In genomic region chr5:122543392-122543791, GRCm38 (mm10) we compare ENCODE assay signal across 14 mouse cellular contexts.
"Had no signal": no experiment of that assay in that cellular context is flagged by ENCODE, and none has a peak within 500 bp of the region (broad histone marks: within the 10 kb centered on the region; RNA-seq: fewer than 3 reads in every experiment).

No protein-coding gene starts in this region.

- H3K36me3 ChIP-seq: liver, embryonic 13.5 days; lung, embryonic 15.5 days had no signal

- H3K4me3 ChIP-seq: left cerebral cortex, adult 2 months; liver, embryonic 13.5 days; lung, embryonic 15.5 days; midbrain, embryonic 12.5 days; neural tube, embryonic 13.5 days had no signal

- H3K27me3 ChIP-seq: liver, embryonic 13.5 days; lung, embryonic 15.5 days; midbrain, embryonic 12.5 days; neural tube, embryonic 13.5 days had no signal

- H3K9ac ChIP-seq: liver, embryonic 13.5 days; liver, postnatal 0 days; lung, embryonic 15.5 days; midbrain, embryonic 12.5 days; neural tube, embryonic 13.5 days had no signal

- H3K4me1 ChIP-seq: midbrain, embryonic 12.5 days; neural tube, embryonic 13.5 days had no signal

- H3K4me2 ChIP-seq: liver, embryonic 13.5 days; lung, embryonic 15.5 days; midbrain, embryonic 12.5 days; neural tube, embryonic 13.5 days had no signal

- H3K27ac ChIP-seq: left cerebral cortex, adult 2 months; liver, embryonic 13.5 days; lung, embryonic 15.5 days; midbrain, embryonic 12.5 days; neural tube, embryonic 13.5 days had no signal

- ATAC-seq: liver, postnatal 0 days; midbrain, embryonic 16.5 days had no signal

- DNase-seq: kidney, postnatal 25 days; liver; liver, embryonic 13.5 days; liver, postnatal 0 days; lung, postnatal 14 days; retina, postnatal 1 day; right cerebral cortex, postnatal 4 days; spleen, adult 18-20 months; thymus, postnatal 36 days had no signal

- H3K9me3 ChIP-seq: liver, embryonic 13.5 days; lung, embryonic 15.5 days; midbrain, embryonic 12.5 days; neural tube, embryonic 13.5 days had no signal
